Mouse (Mus musculus): Measurements from ENCODE around the gene Adam22.

Adam22 gene

DNA sequence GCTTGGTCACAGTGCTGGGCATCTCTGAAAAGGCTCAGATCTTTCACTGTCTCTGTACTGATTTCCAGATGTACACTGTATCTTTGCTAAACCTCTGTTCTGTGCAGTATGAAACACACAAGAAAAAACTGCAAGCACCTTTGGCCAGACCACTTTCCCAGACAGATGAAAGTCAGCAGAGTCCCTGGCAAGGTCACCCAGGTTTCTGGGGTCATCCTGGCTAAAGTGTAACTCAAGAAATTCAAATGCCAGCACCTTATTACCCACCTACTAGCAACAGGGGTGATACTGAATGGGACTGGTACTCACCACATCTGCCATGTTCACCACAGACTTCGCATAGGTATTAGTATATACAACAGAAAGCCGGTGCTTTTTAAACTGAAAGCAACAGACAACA, 221.8 kb downstream of the Adam22 start:
- DNase-seq = no peak

DNA sequence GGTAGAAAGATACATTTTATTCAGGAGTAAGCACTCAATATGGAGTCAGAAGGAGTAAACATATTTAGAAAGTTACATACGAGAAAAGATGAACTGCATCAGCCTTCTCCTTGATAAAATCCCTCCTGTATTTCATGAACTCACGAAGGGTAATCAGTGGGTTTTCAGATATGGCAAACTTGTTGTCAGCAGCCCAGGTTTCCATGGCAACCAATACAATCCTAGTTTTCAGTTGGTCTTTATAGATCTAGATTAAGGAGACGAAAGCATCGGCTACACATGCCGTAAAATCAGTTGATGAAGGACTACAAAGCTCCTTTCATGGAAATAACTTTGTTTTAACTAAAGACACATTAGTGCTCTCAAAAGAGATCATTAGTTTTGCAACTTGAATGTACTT, 222.5 kb downstream of the Adam22 start:
- no peak for DNase-seq

DNA sequence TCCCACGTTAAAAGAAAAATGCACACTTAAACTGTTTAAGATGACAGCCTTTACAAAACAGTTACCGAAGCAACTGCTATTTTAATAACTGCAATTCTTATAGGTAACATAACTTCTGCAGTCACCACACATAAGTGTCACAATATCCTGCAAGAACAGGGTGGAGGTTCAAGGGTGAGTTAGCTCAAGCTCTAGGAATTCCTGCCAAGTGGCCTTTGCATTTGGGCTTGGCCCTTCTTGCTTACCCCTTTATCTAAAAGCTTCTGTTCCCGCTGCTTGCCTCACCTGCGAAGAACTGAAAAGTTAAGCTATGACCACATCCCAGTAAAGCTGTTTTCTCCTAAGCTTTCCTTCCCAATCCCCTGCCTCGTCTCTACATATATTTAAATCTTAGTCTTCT, 235.4 kb downstream of the Adam22 start:
- DNase-seq = no peak

DNA sequence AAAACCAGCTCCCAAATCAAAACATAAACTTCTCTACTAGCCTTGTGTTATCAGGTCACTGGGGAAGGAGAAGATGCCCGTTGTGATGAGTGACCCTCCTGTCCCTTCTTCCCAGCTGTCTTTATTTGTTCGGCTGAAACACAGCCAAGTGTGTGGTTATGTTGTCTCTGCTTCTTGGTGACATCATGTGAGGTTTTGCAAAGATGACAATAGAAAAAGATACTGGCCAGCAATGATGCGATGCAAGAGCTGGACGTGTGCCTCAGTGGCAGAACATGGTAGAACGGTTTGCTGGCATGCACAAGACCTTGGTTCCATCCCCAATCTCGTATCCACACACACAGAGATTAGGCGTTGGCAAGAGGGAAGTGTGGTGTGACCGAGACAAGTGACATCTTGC, 236.0 kb downstream of the Adam22 start:
- peak in 1 of 2 experiments; percentile 33 for DNase-seq

DNA sequence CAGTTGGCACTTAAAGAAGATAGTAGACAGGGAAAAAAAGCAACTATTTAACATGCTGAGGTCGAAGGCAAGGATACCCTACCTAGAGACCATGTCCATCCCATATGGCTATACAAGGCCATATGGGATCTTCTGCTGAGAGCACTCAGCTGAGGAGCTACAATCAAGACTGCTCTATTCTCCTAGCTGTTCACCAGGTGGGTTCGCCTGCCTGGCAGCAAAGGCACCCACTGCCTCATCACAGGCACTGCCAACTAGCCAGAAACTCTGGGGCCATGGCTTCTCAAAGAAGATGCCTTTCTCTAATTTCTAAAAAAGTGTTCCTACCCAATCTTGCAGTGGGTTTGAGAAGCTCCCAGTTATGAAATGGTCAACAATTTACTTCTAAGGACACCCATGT, 238.2 kb downstream of the Adam22 start:
- DNase-seq = peak; percentile 44 to 57

DNA sequence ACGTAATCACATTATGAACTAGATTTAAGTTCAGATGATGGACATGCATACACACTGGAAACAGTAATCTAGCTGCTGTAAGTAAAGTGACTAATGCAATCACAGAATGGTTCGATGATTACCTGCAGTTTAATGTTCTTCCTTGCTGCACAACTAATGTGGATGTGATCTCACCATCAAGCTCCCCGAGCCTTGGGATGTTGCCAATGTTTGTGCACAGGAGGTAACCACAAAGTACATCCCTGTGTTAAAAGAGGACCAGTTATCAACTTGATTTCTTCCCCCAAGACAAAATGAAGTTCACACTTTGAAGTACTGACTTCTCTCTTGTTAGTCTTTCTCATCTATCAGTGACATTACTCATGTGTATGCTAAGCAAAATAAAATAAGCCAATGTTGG, 247.0 kb downstream of the Adam22 start:
- peak in 1 of 2 experiments; percentile 72 for DNase-seq

GRCm38 (mm10) chr5:8120087-8120486, 247.9 kb downstream of the Adam22 start:
- DNase-seq = no peak

- DNase-seq = no peak
Measured at GRCm38 (mm10) chr5:8116561-8117168, 251.3 kb downstream of the Adam22 start.

- peak; percentile 85 for DNase-seq
Measured at GRCm38 (mm10) chr5:8112246-8112645, 255.7 kb downstream of the Adam22 start.

GRCm38 (mm10) chr5:8111691-8112090, 256.3 kb downstream of the Adam22 start:
- DNase-seq = no peak

GRCm38 (mm10) chr5:8095689-8096088, 272.3 kb downstream of the Adam22 start:
- peak; percentile 90 for DNase-seq

- DNase-seq = peak in 1 of 2 experiments; percentile 41
Measured at GRCm38 (mm10) chr5:8094921-8095320, 273.0 kb downstream of the Adam22 start.

- DNase-seq = no peak
Measured at GRCm38 (mm10) chr5:8088147-8088546, 279.8 kb downstream of the Adam22 start.

- no peak for DNase-seq
Measured at GRCm38 (mm10) chr5:8085661-8086060, 282.3 kb downstream of the Adam22 start.

DNA sequence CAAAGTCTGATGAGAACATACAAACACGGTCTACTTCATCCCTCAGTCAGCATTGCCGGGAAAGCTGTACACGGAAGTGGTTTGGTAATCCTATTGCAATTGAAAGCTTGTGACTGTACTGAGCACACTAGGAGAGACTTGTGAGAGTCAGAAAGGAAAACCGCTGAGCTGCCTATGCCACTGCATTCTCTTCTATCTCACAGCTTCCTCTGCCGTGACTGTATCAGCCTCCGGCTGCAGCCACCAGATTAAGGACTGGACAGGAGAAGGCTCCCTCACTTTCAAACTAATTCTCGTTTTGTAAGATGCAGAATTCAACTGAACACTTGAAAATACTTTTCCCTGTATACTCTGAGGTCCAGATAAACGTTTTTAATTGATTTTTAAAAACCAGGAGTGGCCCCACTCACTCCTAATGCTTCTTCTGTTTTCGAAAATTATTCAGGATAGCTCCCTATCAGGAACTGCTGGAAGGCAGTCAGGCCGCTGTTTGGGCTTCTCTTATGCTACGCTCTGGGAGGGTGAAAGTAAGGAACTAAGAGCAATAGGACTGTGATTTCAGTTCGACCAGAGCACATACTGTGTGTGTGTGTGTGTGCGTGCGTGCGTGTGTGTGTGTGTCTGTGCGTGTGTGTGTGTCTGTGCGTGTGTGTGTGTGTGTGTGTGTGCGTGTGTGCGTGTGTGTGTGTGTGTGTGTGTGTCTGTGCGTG, 285.0 kb downstream of the Adam22 start:
- DNase-seq = no peak

DNA sequence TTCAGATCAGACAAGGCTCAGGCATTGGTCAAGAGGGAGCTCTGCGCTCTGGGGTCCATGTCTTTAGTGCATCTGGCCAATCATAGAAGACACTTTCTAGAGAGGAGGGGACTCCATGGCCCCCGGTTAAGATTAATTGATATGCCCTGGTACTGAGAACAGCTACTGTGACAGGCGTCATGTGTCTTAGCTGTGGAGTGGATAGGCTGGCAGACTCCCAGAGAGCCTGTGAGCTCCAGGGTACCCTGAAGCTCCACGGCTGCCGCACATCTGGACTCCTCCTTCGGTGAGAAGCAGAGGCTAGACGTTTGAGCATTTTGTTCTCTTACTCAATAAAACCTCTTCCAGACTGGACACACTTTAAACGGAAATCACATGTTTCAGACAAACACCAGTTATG, 290.5 kb downstream of the Adam22 start:
- DNase-seq = no peak

- DNase-seq = peak; percentile 56 to 61
Measured at GRCm38 (mm10) chr5:8073901-8074561, 293.9 kb downstream of the Adam22 start.

DNA sequence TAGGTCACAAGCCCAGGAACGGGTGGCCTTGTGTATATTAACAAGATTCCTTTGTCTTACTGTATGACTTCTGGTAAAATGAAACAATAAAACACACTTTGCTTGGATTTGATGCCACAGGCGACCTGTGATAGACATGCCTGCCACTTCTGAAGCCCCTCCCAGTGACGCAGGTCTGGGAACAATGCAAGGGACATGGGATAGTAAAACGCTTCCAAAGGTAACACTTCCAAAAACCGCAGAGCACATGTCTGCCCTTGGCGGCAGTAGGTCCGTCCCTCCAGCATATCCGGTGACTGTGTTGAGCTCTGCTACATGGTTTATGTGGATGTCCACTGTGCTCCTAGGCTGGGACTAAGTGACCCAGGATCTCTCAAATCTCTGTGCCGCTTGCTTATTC, 294.6 kb downstream of the Adam22 start:
- no peak for DNase-seq

GRCm38 (mm10) chr5:8063207-8063606, 304.8 kb downstream of the Adam22 start:
- DNase-seq = no peak

- no peak for DNase-seq
Measured at GRCm38 (mm10) chr5:8062469-8062868, 305.5 kb downstream of the Adam22 start.

DNA sequence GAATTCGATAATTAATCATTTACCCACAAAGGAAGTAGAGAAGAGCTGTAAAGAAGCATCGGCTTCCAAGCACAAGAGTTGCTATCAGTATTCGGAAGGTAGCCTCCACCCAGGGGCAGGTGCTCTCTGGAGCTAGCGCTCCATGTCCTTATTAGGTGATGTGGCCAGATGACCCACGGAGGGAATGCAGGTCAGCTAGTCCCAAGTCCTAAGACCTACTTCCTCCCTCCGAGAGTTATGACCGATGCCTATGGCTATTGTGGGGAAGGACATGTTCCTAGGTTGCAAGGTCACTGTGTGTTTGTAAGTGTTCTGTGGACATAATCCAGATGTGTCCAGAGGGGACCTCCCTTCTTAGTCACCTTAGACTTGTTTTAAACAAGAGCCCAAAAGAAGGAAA, 309.9 kb downstream of the Adam22 start:
- DNase-seq = no peak

DNA sequence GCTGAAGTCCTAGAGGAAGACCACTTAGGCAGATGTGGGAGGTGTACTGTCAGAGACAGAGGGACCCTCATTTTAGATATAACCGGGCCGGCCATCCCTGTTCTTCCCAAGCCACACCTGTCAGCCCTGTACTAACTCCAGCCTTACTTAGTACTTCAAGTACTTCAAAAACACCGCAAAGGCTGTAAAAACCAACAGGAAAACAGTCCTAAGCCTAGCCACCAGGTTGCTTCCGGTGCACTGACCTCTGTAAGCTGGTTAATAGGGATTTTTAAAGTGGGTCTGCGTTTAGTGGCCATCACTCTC, 311.0 kb downstream of the Adam22 start:
- DNase-seq = no peak

- DNase-seq = peak; percentile 90 to 91
Measured at GRCm38 (mm10) chr5:8056141-8057017, 311.6 kb downstream of the Adam22 start.

All from cerebellum, postnatal 25 days (tissue).